Mouse (Mus musculus): ENCODE measurements around the gene BC048671.

- TF ChIP-seq CTCF (conservative IDR thresholded peaks at IDR 0.05 in 1 of 2, IDR thresholded peaks at IDR 0.05 in 1 of 2; ENCODE audit: low read depth in 2 of 2, low read length in 2 of 2): no peak
- TF ChIP-seq EP300 (IDR thresholded peaks at IDR 0.05; ENCODE audit: low read length): no peak
- TF ChIP-seq SIN3A (IDR thresholded peaks at IDR 0.05; ENCODE audit: low read length): no peak
- TF ChIP-seq PAX5 (IDR thresholded peaks at IDR 0.05; ENCODE audit: low read length): no peak
- TF ChIP-seq USF1 (IDR thresholded peaks at IDR 0.05; ENCODE audit: low read depth, low read length): no peak
- no peak for TF ChIP-seq MAX (IDR thresholded peaks at IDR 0.05; ENCODE audit: low read length)
- TF ChIP-seq CHD2 (IDR thresholded peaks at IDR 0.05; ENCODE audit: low read length): no peak
- no peak for TF ChIP-seq MAFK (IDR thresholded peaks at IDR 0.05; ENCODE audit: insufficient replicate concordance, low read length)
Measured at GRCm38 (mm10) chr6:90319475-90320191, 18.6 kb downstream of the BC048671 start.

Measured in CH12.LX (cell line).